Mouse (Mus musculus) heart, embryonic 15.5 days (tissue): ENCODE measurements around the gene Wwp2. TPM values are rescaled to one million over a fixed set of nuclear protein-coding genes. Genes with fewer than 3 reads are reported as not detected.

Experiments
- ATAC-seq: fragments of 200-750 bp; cut with Nextera tagmentation; replicated peaks from 2 replicates; pipeline ENCODE4 v1.8.0; 2017; ENCODE audit warnings: low read depth, moderate TSS enrichment; ENCODE audit not compliant: insufficient number of reproducible peaks, insufficient read depth, low FRiP score
- H3K27ac ChIP-seq: fragments of 300-500 bp; sonication (generic); 2 replicates; pipeline ENCODE4 v1.5.1; 2015; ENCODE audit warnings: mild to moderate bottlenecking, inconsistent platforms
- H3K27me3 ChIP-seq: fragments of 300-500 bp; sonication (generic); 2 replicates; pipeline ENCODE4 v1.6.1; 2015; ENCODE audit warnings: inconsistent platforms
- H3K36me3 ChIP-seq: fragments of 300-500 bp; sonication (generic); 2 replicates; pipeline ENCODE4 v1.6.1; 2015; ENCODE audit warnings: mild to moderate bottlenecking, inconsistent platforms
- H3K4me1 ChIP-seq: fragments of 300-500 bp; sonication (generic); replicated peaks from 2 replicates; pipeline ENCODE4 v1.6.1; 2015; ENCODE audit warnings: inconsistent platforms
- H3K4me2 ChIP-seq: fragments of 300-500 bp; sonication (generic); 2 replicates; pipeline ENCODE4 v1.6.1; 2015; ENCODE audit warnings: inconsistent platforms, mild to moderate bottlenecking, moderate library complexity
- H3K4me3 ChIP-seq: fragments of 300-500 bp; sonication (generic); 2 replicates; pipeline ENCODE4 v1.5.1; 2015; ENCODE audit warnings: mild to moderate bottlenecking, inconsistent platforms
- H3K9ac ChIP-seq: fragments of 300-500 bp; sonication (generic); 2 replicates; pipeline ENCODE4 v1.6.1; 2015; ENCODE audit warnings: mild to moderate bottlenecking, inconsistent platforms
- H3K9me3 ChIP-seq: fragments of 300-500 bp; sonication (generic); replicated peaks from 2 replicates; pipeline ENCODE4 v1.6.1; 2016; ENCODE audit warnings: inconsistent platforms
- WGBS: fragments of 180-500 bp; shearing (Covaris S2); methylation state at CpG from one replicate; pipeline ENCODE4 v1.1.7; 2015; ENCODE audit warnings: mixed read lengths; 5-methylcytosine and 5-hydroxymethylcytosine counted together
- polyA plus RNA-seq: library from polyadenylated mRNA; unstranded; fragments of >200 nt; fragmentation: Nextera tagmentation; extraction: Ambion mirVana; gene quantifications from 2 replicates; pipeline ENCODE4 v1.2.1, GENCODE M21; 2015

Wwp2 gene
- polyA plus RNA-seq, 1 experiment from 2014 or later, result 27.5 TPM

- Histone ChIP-seq H3K27ac (no peak overlapping the region), H3K4me3 (no peak overlapping the region), H3K9me3 (no peaks in the 10 kb centered on the region), H3K36me3 (peaks cover 9% of the 10 kb centered on the region; the same call in 1 of the 2 replicates), H3K9ac (no peak overlapping the region), H3K4me2 (no peak overlapping the region), H3K4me1 (no peaks in the 10 kb centered on the region), H3K27me3 (no peaks in the 10 kb centered on the region)
- WGBS, result 8% methylated on average over 3 of the region's 3 CpGs
- no peak for ATAC-seq
Measured at GRCm38 (mm10) chr8:107455268-107455667, 19.1 kb downstream of the Wwp2 start.

GRCm38 (mm10) chr8:107457725-107458124, 21.6 kb downstream of the Wwp2 start:
- 33% methylated on average over 4 of the region's 4 CpGs for WGBS
- Histone ChIP-seq H3K27ac (no peak overlapping the region), H3K4me3 (no peak overlapping the region), H3K36me3 (peaks cover 14% of the 10 kb centered on the region; the same call in 1 of the 2 replicates), H3K9ac (no peak overlapping the region), H3K4me1 (no peaks in the 10 kb centered on the region), H3K27me3 (no peaks in the 10 kb centered on the region), H3K9me3 (no peaks in the 10 kb centered on the region), H3K4me2 (no peak overlapping the region)
- no peak for ATAC-seq

DNA sequence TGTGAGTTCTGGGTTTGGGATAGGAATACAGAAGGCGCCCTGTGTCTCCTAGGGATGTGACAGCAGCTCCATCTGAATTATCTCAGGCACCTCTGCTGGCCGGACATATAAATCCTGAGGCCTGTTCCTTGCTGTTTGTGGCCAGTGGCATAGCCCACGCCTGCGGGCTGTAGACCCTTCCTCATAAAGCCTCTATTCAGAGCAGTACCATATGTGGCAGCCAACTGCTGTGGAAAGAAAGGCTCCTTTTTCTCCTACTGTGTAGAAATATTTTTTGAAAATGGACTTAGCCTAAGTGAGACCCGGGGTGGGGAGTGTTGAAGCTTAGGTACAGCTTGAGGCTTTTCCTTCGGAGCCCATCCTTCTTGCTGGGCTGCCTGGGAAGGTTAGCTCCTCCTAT, 22.1 kb downstream of the Wwp2 start:
- 77% methylated on average over 6 of the region's 6 CpGs for WGBS

GRCm38 (mm10) chr8:107462423-107462822, 26.3 kb downstream of the Wwp2 start:
- no peaks in the 10 kb centered on the region for H3K27me3 ChIP-seq
- H3K4me2 ChIP-seq, result no peak overlapping the region
- no peak overlapping the region for H3K4me3 ChIP-seq
- H3K4me1 ChIP-seq, result no peaks in the 10 kb centered on the region
- WGBS, result 88% methylated on average over 5 of the region's 5 CpGs
- no peak overlapping the region for H3K9ac ChIP-seq
- H3K36me3 ChIP-seq, result peaks cover 9% of the 10 kb centered on the region; the same call in 1 of the 2 replicates
- ATAC-seq, result no peak
- no peak overlapping the region for H3K27ac ChIP-seq
- no peaks in the 10 kb centered on the region for H3K9me3 ChIP-seq

More for the DNA sequence above, 22.1 kb downstream of the Wwp2 start:
- H3K9ac ChIP-seq, result no peak overlapping the region
- no peak overlapping the region for H3K27ac ChIP-seq
- no peaks in the 10 kb centered on the region for H3K9me3 ChIP-seq
- H3K4me2 ChIP-seq, result no peak overlapping the region
- no peaks in the 10 kb centered on the region for H3K27me3 ChIP-seq
- H3K4me1 ChIP-seq, result no peaks in the 10 kb centered on the region
- no peak overlapping the region for H3K4me3 ChIP-seq
- H3K36me3 ChIP-seq, result peaks cover 14% of the 10 kb centered on the region; the same call in 1 of the 2 replicates
- no peak for ATAC-seq

GRCm38 (mm10) chr8:107465332-107465990, 29.3 kb downstream of the Wwp2 start:
- Histone ChIP-seq H3K4me3 (no peak overlapping the region), H3K9me3 (no peaks in the 10 kb centered on the region), H3K36me3 (peaks cover 4% of the 10 kb centered on the region; the same call in 1 of the 2 replicates), H3K27me3 (no peaks in the 10 kb centered on the region), H3K27ac (no peak overlapping the region), H3K9ac (no peak overlapping the region), H3K4me2 (no peak overlapping the region), H3K4me1 (no peaks in the 10 kb centered on the region)
- WGBS, result 65% methylated on average over 3 of the region's 3 CpGs
- no peak for ATAC-seq

DNA sequence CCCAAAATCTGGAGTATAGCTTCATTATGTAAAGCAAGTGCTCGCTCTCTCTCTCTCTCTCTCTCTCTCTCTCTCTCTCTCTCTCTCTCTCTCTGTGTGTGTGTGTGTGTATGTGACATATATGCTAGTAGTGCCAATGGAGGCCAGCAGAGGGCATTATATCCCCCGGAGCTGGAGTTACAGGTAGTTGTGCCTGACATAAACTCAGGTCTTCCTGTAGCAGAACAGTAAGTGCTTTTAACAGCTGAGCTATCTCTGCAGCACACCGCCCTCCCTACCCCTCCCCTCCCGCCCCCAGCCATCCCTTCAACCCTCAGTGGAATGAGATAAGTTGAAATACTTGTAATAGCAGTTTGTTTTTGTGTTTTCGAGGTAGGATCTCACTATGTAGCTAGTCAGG, 30.5 kb downstream of the Wwp2 start:
- Histone ChIP-seq H3K9ac (no peak overlapping the region), H3K27ac (no peak overlapping the region), H3K4me1 (no peaks in the 10 kb centered on the region), H3K9me3 (no peaks in the 10 kb centered on the region), H3K4me2 (no peak overlapping the region), H3K36me3 (no peaks in the 10 kb centered on the region; the same call in 1 of the 2 replicates), H3K4me3 (no peak overlapping the region), H3K27me3 (no peaks in the 10 kb centered on the region)
- WGBS, result 93% methylated on average over 5 of the region's 5 CpGs
- ATAC-seq, result no peak

- no peak overlapping the region for H3K4me3 ChIP-seq
- H3K4me2 ChIP-seq, result no peak overlapping the region
- no peak for ATAC-seq
- H3K9ac ChIP-seq, result no peak overlapping the region
- H3K36me3 ChIP-seq, result no peaks in the 10 kb centered on the region; the same call in 1 of the 2 replicates
- WGBS, result 55% methylated on average over 8 of the region's 8 CpGs
- no peaks in the 10 kb centered on the region for H3K9me3 ChIP-seq
- H3K4me1 ChIP-seq, result peaks cover 9% of the 10 kb centered on the region
- H3K27ac ChIP-seq, result no peak overlapping the region
- H3K27me3 ChIP-seq, result no peaks in the 10 kb centered on the region
Measured at GRCm38 (mm10) chr8:107468811-107469302, 32.7 kb downstream of the Wwp2 start.

GRCm38 (mm10) chr8:107470302-107470701, 34.1 kb downstream of the Wwp2 start:
- Histone ChIP-seq H3K4me1 (peaks cover 9% of the 10 kb centered on the region), H3K36me3 (no peaks in the 10 kb centered on the region; the same call in 1 of the 2 replicates), H3K27ac (no peak overlapping the region), H3K4me3 (no peak overlapping the region), H3K9me3 (no peaks in the 10 kb centered on the region), H3K9ac (no peak overlapping the region), H3K4me2 (no peak overlapping the region), H3K27me3 (no peaks in the 10 kb centered on the region)
- no peak; the same call in 1 of the 2 replicates for ATAC-seq
- 78% methylated on average over 5 of the region's 5 CpGs for WGBS

DNA sequence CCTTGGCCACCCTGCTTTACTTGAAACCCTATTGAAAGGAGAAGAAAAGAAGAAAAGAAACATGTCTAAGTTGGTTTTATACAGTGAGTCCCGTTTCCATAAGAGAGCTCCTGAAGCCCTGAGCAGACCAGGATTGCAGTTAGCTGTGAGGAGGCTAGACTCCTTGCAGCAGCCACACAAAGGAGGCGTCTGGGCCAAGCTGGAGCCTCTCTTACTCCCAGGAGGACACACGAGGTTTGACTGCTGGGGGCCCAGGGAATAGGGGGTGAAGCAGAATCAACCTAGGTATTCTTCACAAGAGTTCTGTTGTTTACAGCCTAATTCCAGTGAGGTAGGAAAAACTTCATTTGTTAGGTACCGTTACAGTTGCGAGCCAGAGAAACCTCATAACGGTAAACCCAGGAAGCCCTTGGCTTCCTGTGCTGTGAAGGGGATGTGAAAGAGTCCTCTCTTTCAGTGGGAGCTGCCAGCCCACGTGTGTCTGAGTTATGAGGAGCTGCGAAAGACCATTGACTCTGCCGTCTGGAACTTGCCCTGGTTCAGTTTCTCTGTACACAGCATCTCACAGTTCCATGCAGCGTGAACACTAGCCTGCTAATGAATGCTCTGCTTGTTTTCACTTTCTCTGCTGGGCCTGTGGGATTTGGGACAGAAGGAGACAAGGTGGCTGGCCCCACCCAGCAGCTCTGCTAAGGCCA, 36.4 kb downstream of the Wwp2 start:
- H3K9ac ChIP-seq, result no peak overlapping the region
- H3K9me3 ChIP-seq, result no peaks in the 10 kb centered on the region
- no peak for ATAC-seq
- WGBS, result 55% methylated on average over 10 of the region's 10 CpGs
- H3K27ac ChIP-seq, result peak overlapping the region; percentile 38; the same call in 1 of the 2 replicates
- H3K4me3 ChIP-seq, result no peak overlapping the region
- peaks cover 9% of the 10 kb centered on the region for H3K4me1 ChIP-seq
- H3K36me3 ChIP-seq, result no peaks in the 10 kb centered on the region
- H3K27me3 ChIP-seq, result no peaks in the 10 kb centered on the region
- no peak overlapping the region for H3K4me2 ChIP-seq

GRCm38 (mm10) chr8:107473369-107473768, 37.2 kb downstream of the Wwp2 start:
- H3K27me3 ChIP-seq, result no peaks in the 10 kb centered on the region
- no peak for ATAC-seq
- no peak overlapping the region for H3K4me3 ChIP-seq
- 51% methylated on average over 4 of the region's 4 CpGs for WGBS
- H3K9me3 ChIP-seq, result no peaks in the 10 kb centered on the region
- H3K4me2 ChIP-seq, result no peak overlapping the region
- no peak overlapping the region for H3K27ac ChIP-seq
- peaks cover 9% of the 10 kb centered on the region for H3K4me1 ChIP-seq
- H3K36me3 ChIP-seq, result no peaks in the 10 kb centered on the region
- no peak overlapping the region for H3K9ac ChIP-seq

- H3K9me3 ChIP-seq, result no peaks in the 10 kb centered on the region
- H3K27ac ChIP-seq, result no peak overlapping the region
- 75% methylated on average over 3 of the region's 3 CpGs for WGBS
- H3K36me3 ChIP-seq, result no peaks in the 10 kb centered on the region
- H3K4me2 ChIP-seq, result no peak overlapping the region
- no peak overlapping the region for H3K4me3 ChIP-seq
- no peak overlapping the region for H3K9ac ChIP-seq
- no peaks in the 10 kb centered on the region for H3K27me3 ChIP-seq
- H3K4me1 ChIP-seq, result peaks cover 9% of the 10 kb centered on the region
- ATAC-seq, result no peak
Measured at GRCm38 (mm10) chr8:107475613-107476012, 39.4 kb downstream of the Wwp2 start.
